Mouse (Mus musculus): Measurements from ENCODE around the gene Supt3.

Gene Supt3

GRCm38 (mm10) chr17:44780353-44780752 is 3.4 kb downstream of the Supt3 start:
- DNase-seq (ENCODE audit: low read depth, low spot score): no peak

- no peak for DNase-seq (ENCODE audit: low read depth, low spot score)
These were observed 5.4 kb downstream of the Supt3 start for GRCm38 (mm10) chr17:44782366-44782765.

- DNase-seq (ENCODE audit: low read depth, low spot score): no peak
These were observed 6.2 kb downstream of the Supt3 start for GRCm38 (mm10) chr17:44783143-44783542.

- DNase-seq (ENCODE audit: low read depth, low spot score): no peak
These were observed 12.2 kb downstream of the Supt3 start for GRCm38 (mm10) chr17:44788982-44789747.

- DNase-seq (ENCODE audit: low read depth, low spot score): no peak
These were observed 15.4 kb downstream of the Supt3 start for GRCm38 (mm10) chr17:44792218-44792917.

- DNase-seq (ENCODE audit: low read depth, low spot score): no peak
These were observed 20.4 kb downstream of the Supt3 start for GRCm38 (mm10) chr17:44797331-44797730.

DNA sequence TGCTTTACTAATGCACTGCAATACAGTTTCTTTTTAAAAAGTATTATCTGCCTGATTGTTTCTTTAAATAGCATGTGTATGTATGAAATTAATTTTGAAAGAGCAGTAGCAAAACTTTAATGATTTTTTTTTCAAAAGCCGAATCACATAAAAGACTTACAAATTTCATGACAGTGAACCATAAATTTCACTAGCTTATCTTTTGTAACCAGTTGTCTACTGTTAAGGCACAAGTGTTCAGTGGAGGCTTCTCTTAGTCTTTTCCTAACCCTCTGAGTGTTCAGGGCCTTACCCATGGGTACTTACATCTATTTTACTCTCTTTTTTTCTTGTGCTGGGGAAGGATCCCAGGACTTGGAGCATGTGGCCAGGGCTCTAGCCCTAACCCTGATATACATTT is 30.1 kb downstream of the Supt3 start:
- no peak for DNase-seq (ENCODE audit: low read depth, low spot score)

GRCm38 (mm10) chr17:44814508-44815175 is 37.7 kb downstream of the Supt3 start, which contains the start of gene Runx2:
Runx2 (minus strand) TSS chr17:44814797.
- DNase-seq (ENCODE audit: low read depth, low spot score): no peak

GRCm38 (mm10) chr17:44818825-44819224 is 41.9 kb downstream of the Supt3 start:
- no peak for DNase-seq (ENCODE audit: low read depth, low spot score)

- DNase-seq (ENCODE audit: low read depth, low spot score): no peak
These were observed 42.9 kb downstream of the Supt3 start for GRCm38 (mm10) chr17:44819816-44820215.

GRCm38 (mm10) chr17:44821940-44822339 is 45.0 kb downstream of the Supt3 start:
- DNase-seq (ENCODE audit: low read depth, low spot score): no peak

- no peak for DNase-seq (ENCODE audit: low read depth, low spot score)
These were observed 50.2 kb downstream of the Supt3 start for GRCm38 (mm10) chr17:44827124-44827523.

DNA sequence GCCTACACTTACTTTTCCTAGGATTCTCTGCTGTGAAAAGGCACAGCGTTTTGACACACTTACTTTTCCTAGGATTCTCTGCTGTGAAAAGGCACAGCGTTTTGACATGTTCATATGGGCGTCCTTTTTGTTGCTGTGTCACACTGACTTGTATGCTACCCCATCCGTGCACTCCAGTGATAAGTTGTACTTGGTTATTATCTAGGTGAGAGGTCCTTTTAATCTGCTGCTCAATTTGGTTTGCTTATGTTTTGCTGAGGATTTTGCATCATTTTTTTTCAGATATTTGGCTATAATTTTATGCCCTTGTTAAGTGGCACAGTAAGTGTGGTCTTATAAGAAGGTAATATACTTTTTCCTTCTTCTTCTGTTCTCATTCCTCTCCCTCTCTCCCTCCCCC is 51.0 kb downstream of the Supt3 start:
- DNase-seq (ENCODE audit: low read depth, low spot score): no peak

GRCm38 (mm10) chr17:44829587-44829986 is 52.6 kb downstream of the Supt3 start:
- DNase-seq (ENCODE audit: low read depth, low spot score): no peak

DNA sequence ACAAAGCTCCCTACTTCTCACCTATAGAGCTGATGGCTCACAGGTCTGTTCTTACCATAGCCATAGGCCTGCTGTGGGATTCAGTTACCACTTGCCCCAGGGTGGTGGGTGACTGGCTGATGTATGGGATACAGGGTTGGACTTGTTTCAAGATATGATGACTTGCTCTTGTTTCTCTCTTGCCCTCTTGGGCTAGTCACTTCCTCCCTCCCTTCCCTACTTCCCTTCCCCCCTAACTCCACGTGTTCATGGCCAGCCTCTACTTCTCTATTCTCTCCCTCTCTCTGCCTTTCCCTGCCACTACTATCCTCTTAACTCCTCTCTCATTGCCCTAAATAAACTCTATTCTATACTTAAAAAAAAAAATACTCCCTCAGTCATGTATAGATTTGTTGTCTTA is 54.2 kb downstream of the Supt3 start:
- DNase-seq (ENCODE audit: low read depth, low spot score): no peak

DNA sequence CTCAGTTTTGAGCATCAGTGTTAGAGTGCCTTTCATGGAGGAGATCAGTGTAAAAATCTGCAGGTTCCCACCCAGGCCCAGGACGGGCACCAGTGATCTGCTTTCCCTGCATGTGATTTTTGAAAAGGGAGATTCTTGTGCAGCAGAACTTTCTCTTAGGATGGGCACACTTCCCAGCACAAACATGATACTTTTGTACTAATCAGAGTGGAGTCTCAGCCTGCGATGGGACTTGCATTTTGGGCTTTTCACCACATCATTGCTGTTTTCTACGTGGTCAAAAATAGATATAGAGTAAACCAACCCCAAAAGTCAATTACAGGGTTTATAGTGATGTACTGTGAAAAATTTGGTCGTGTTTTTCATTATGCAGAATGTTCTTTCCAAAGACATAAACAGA is 65.2 kb downstream of the Supt3 start:
- no peak for DNase-seq (ENCODE audit: low read depth, low spot score)

DNA sequence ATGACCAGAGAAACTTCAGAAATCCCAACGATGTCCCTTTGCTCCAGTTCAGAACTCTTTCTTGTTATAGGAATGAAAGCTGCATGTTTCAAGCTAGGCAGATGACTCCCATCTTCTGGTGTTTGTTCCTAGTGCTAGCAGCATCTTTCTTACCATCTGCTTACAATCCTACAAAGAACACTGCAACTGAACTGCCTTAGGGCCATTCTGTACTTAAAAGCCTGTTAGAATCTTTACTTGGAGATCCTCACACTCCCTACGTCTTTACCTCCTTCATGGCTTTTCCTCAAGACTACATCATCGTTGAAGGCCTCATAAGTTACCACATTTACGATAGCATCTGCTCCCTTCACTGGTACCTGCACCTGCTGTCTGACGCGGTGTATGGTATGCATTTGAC is 86.2 kb downstream of the Supt3 start:
- DNase-seq (ENCODE audit: low read depth, low spot score): no peak

DNA sequence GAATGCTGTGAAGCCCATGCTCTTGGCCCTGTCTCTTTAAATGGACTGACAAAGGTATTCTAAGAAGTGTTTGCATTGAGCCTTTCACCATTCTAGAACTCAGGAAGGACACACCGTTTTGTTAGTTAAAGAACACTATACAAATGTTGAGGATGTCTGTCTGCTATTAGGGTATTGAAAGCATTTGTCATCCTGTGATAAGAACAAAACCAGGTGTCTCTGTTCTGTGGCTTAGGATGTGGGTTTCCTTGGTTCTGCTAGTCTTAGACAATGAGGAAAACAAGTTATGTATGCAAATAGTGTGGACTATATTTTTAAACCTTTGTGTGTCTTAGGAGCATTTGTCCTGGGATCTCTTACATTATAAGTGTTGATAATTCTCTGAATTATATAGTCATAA is 116.6 kb downstream of the Supt3 start:
- DNase-seq (ENCODE audit: low read depth, low spot score): no peak

DNA sequence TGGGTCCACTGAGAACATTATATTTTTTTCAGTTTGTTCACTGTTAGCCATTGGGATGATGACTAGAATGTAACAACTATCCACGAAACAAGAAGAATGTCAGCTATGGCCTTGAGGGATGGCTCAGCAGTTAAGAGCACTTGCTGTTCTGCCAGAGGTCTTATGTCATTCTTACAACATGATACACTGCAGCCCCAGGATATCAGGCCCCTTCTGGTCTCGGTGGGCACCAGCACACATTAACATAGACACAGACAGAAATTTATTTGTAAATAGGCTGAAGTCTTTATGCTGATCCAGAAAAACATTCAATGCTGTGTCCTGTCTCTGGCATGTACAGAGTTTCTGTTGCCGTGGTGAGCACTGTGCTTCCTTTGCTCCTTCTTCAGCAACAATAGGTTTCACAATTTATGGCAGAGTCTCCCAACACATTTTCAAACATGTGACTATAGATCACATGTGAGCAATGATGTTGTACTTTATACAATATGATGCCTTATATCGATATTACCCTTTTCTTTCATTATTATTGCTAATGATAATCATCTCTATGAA is 166.7 kb downstream of the Supt3 start:
- no peak for DNase-seq (ENCODE audit: low read depth, low spot score)

GRCm38 (mm10) chr17:44945333-44945732 is 168.4 kb downstream of the Supt3 start:
- no peak for DNase-seq (ENCODE audit: low read depth, low spot score)

- DNase-seq (ENCODE audit: low read depth, low spot score): no peak
These were observed 171.4 kb downstream of the Supt3 start for GRCm38 (mm10) chr17:44948321-44948720.

- no peak for DNase-seq (ENCODE audit: low read depth, low spot score)
These were observed 179.7 kb downstream of the Supt3 start for GRCm38 (mm10) chr17:44956671-44957070.

All from retina, postnatal 7 days (tissue).